Mouse (Mus musculus): ENCODE results near the gene Mllt3. TPM values are rescaled to one million over a fixed set of nuclear protein-coding genes. Genes with fewer than 3 reads are reported as not detected.

Gene Mllt3
- total RNA-seq, 4 experiments from 2014 or later = 46.6 to 65.1 (median 57.3) TPM

- peak; percentile 25 to 44 for DNase-seq (ENCODE audit: low spot score in 2 of 2)
Observed at GRCm38 (mm10) chr4:87785132-87786074, 247.8 kb downstream of the Mllt3 start.

- DNase-seq (ENCODE audit: low spot score in 2 of 2) = no peak
Observed at GRCm38 (mm10) chr4:87783809-87784208, 249.4 kb downstream of the Mllt3 start.

- DNase-seq (ENCODE audit: low spot score in 2 of 2) = no peak
Observed at GRCm38 (mm10) chr4:87781971-87782370, 251.2 kb downstream of the Mllt3 start.

- DNase-seq (ENCODE audit: low spot score in 2 of 2) = no peak
Observed at GRCm38 (mm10) chr4:87775721-87776120, 257.4 kb downstream of the Mllt3 start.

- DNase-seq (ENCODE audit: low spot score in 2 of 2) = no peak
Observed at GRCm38 (mm10) chr4:87774515-87774914, 258.6 kb downstream of the Mllt3 start.

GRCm38 (mm10) chr4:87767711-87768561 lies 265.2 kb downstream of the Mllt3 start:
- DNase-seq (ENCODE audit: low spot score in 2 of 2) = no peak

- no peak for DNase-seq (ENCODE audit: low spot score in 2 of 2)
Observed at GRCm38 (mm10) chr4:87765729-87766128, 267.4 kb downstream of the Mllt3 start.

- no peak for DNase-seq (ENCODE audit: low spot score in 2 of 2)
Observed at GRCm38 (mm10) chr4:87761075-87761474, 272.1 kb downstream of the Mllt3 start.

- no peak for DNase-seq (ENCODE audit: low spot score in 2 of 2)
Observed at GRCm38 (mm10) chr4:87760297-87760696, 272.9 kb downstream of the Mllt3 start.

- no peak for DNase-seq (ENCODE audit: low spot score in 2 of 2)
Observed at GRCm38 (mm10) chr4:87759625-87760024, 273.5 kb downstream of the Mllt3 start.

GRCm38 (mm10) chr4:87759110-87759509 lies 274.1 kb downstream of the Mllt3 start:
- no peak for DNase-seq (ENCODE audit: low spot score in 2 of 2)

- no peak for DNase-seq (ENCODE audit: low spot score in 2 of 2)
Observed at GRCm38 (mm10) chr4:87751515-87751864, 281.7 kb downstream of the Mllt3 start.

- DNase-seq (ENCODE audit: low spot score in 2 of 2) = no peak
Observed at GRCm38 (mm10) chr4:87750856-87751514, 282.2 kb downstream of the Mllt3 start.

- DNase-seq (ENCODE audit: low spot score in 2 of 2) = no peak
Observed at GRCm38 (mm10) chr4:87749532-87750234, 283.5 kb downstream of the Mllt3 start.

- DNase-seq (ENCODE audit: low spot score in 2 of 2) = no peak
Observed at GRCm38 (mm10) chr4:87745016-87745645, 288.0 kb downstream of the Mllt3 start.

GRCm38 (mm10) chr4:87739524-87740128 lies 293.5 kb downstream of the Mllt3 start:
- DNase-seq (ENCODE audit: low spot score in 2 of 2) = no peak

- DNase-seq (ENCODE audit: low spot score in 2 of 2) = no peak
Observed at GRCm38 (mm10) chr4:87739104-87739503, 294.1 kb downstream of the Mllt3 start.

- no peak for DNase-seq (ENCODE audit: low spot score in 2 of 2)
Observed at GRCm38 (mm10) chr4:87737201-87737806, 295.9 kb downstream of the Mllt3 start.

GRCm38 (mm10) chr4:87736779-87737178 lies 296.4 kb downstream of the Mllt3 start:
- no peak for DNase-seq (ENCODE audit: low spot score in 2 of 2)

All from layer of hippocampus, adult 8-10 months (tissue).